Mouse (Mus musculus) left cerebral cortex, adult 18-20 months (tissue): ENCODE results near the gene Gm44502. TPM values are rescaled to one million over a fixed set of nuclear protein-coding genes. Genes with fewer than 3 reads are reported as not detected.

ENCODE experiments used
- total RNA-seq, 2 experiments: library from RNA; stranded (reverse); gene quantifications; 2 replicates each; pipeline ENCODE4 v1.2.3; 2021

The Gm44502 gene
- total RNA-seq, 2 experiments from 2014 or later = 0.09 TPM; not detected in 1

Other genes starting within 250 kb of the Gm44502 start
- gene Plxnb2, start 248.9 kb downstream of the Gm44502 start, total RNA-seq = 10 to 100 TPM; 47.3 to 54.9 TPM
- gene Dennd6b, start 233.2 kb downstream of the Gm44502 start, total RNA-seq = 10 to 100 TPM; 45.9 to 52.9 TPM
- gene Ppp6r2, start 218.1 kb downstream of the Gm44502 start, total RNA-seq = 100 to 1,000 TPM; 155 to 157 TPM
- gene Sbf1, start 114.4 kb downstream of the Gm44502 start, total RNA-seq = 100 to 1,000 TPM; 204 to 220 TPM
- not detected for gene Adm2, start 107.0 kb downstream of the Gm44502 start, total RNA-seq
- gene Miox, start 95.3 kb downstream of the Gm44502 start, total RNA-seq = not detected
- 10 to 100 TPM; 17.8 to 21.2 TPM for gene Lmf2, start 74.0 kb downstream of the Gm44502 start, total RNA-seq
- 100 to 1,000 TPM; 111 to 119 TPM for gene Ncaph2, start 74.0 kb downstream of the Gm44502 start, total RNA-seq
- 10 to 100 TPM; 27.7 to 28.6 TPM for gene Sco2, start 55.9 kb downstream of the Gm44502 start, total RNA-seq
- gene Tymp, start 52.7 kb downstream of the Gm44502 start, total RNA-seq = 1 to 10 TPM; 1.5 TPM
- 1 to 10 TPM; 2.0 to 2.1 TPM for gene Odf3b, start 50.4 kb downstream of the Gm44502 start, total RNA-seq
- gene Klhdc7b, start 44.8 kb downstream of the Gm44502 start, total RNA-seq = 1 to 10 TPM in 1 of 2 experiments, under 1 TPM in 1; 0.82 to 1.0 TPM
- not detected for gene Syce3, start 19.2 kb downstream of the Gm44502 start, total RNA-seq
- 1 to 10 TPM; 1.9 to 2.3 TPM for gene Cpt1b, start 3.8 kb downstream of the Gm44502 start, total RNA-seq
- gene C730034F03Rik, start 107 bp downstream of the Gm44502 start, total RNA-seq = 1 to 10 TPM; 1.6 to 2.0 TPM
- 10 to 100 TPM; 42.7 to 45.2 TPM for gene Chkb, start 212 bp upstream of the Gm44502 start, total RNA-seq
- gene Mapk8ip2, start 24.2 kb upstream of the Gm44502 start, total RNA-seq = 100 to 1,000 TPM; 228 to 240 TPM
- gene Arsa, start 47.7 kb upstream of the Gm44502 start, total RNA-seq = 10 to 100 TPM; 30.6 to 31.7 TPM
- 100 to 1,000 TPM; 220 TPM for gene Shank3, start 69.9 kb upstream of the Gm44502 start, total RNA-seq
- gene Acr, start 138.6 kb upstream of the Gm44502 start, total RNA-seq = under 1 TPM; 0.79 to 0.89 TPM
- 10 to 100 TPM; 32.6 to 40.3 TPM for gene Rabl2, start 162.2 kb upstream of the Gm44502 start, total RNA-seq